Mouse (Mus musculus) T-helper 17 cell (primary cell): ENCODE data around the gene Scp2d1.
"Not testable (repeated sequence)": the region's sequence is repeated elsewhere in the genome, so short reads cannot be mapped to it uniquely, and the experiment has no call there.

Source experiments
- in situ Hi-C, 2 experiments: fragments of 300-600 bp; cut with MboI, MseI; formaldehyde crosslinking; loops; 1 replicate in 1 of 2; 2 replicates in 1 of 2; pipeline ENCODE4 v1.15.1; 2025; ENCODE audit warnings: high pct_unique_total_duplicates in 2 of 2

Gene Scp2d1

DNA sequence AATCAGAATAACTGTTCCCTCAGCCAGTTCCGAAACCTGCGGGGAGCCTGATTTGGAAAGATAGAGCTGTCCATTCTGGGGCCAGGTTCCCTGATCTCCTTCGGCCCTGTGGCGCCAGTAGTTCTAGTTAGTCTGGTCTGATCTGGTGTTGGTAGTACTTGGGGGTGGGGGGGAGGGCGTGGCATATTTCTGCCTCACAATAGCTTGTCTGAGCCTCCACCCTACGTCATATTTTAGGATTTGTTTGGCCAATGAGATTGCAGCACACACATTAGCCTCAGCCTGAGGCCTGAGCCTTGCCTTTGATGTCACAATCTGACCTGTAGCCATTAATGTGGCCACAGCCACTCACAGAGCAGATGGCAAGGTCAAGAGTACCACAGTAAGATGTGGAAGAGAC lies at the start of gene Scp2d1:
Scp2d1 (plus strand) TSS at position 301 of the 400 bp plus-strand sequence.
- in situ Hi-C loops, result not testable (repeated sequence)

DNA sequence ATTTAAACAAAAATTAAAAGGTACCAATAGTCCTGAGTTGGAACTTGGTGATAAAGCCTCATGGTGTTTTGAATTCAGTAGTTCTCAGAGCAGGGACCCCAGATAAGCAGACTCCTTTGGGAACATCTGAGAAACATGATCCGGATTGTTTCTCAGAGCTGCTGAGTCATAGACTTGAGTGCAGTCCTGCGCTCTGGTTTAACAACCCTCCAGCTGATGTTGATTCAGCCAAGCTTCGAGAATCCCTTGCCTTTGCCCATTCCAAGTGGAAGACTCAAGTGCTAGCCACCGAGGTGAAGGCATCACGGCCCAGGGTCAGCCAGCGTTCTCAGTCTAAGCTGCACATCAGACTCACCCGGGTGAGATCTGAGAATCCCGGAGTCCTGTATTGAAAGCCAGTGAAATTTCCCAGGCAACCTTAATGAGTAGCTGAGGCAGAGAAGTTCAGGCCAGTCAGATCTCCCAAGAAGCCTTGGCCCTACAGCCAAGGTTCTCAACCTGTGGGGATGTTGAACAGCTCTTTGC lies 48.8 kb upstream of the Scp2d1 start:
- in situ Hi-C loops, result loop anchor here in 1 of 2 experiments (10.0 kb wide), 1 partner anchor 680 kb away; no protein-coding TSS in a partner anchor

DNA sequence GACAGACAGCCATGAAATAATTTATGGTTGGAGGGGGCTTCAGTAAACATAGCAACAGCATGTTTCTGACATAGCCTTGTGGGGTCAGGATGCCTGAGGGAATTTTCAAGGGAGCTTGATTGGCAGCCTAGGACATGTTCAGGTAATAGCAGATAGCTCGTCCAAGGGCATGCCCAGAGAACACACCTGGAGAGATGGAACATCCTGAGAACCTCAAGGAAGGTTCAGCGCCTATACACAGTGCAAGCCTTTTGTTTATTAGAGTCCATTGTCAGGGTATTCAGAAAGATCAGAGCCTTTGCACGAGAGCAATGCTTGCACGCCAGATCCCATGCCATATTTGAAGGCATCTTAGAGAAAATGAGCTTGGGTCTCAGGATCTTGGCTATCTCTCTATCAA lies 47.8 kb upstream of the Scp2d1 start:
- in situ Hi-C loops, result loop anchor here in 1 of 2 experiments (10.0 kb wide), 1 partner anchor 679 kb away; no protein-coding TSS in a partner anchor

GRCm38 (mm10) chr2:144779263-144779662 lies 44.2 kb upstream of the Scp2d1 start:
- in situ Hi-C loops, result loop anchor here in 1 of 2 experiments (10.0 kb wide), 1 partner anchor 676 kb away; no protein-coding TSS in a partner anchor

GRCm38 (mm10) chr2:144780731-144781130 lies 42.7 kb upstream of the Scp2d1 start:
- in situ Hi-C loops, result no loop called here

DNA sequence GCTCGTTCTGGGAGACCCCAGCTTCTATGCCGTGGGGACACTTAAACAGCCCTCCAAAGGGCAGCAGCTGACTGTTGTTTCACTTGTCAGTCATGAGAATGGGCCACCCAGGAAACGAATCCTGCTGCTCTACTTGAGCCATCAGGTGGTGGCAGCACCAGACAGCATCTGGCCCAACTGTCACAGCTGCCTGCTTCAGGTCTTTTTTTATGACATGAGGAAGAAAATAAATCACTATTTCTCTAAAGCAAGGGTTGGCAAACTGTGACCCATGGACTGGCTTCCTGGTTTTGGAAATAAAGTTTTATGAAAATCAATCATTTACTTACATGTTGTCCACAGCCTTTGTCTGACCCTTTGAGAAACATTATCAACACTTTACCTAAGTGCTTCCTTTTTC lies 41.6 kb upstream of the Scp2d1 start:
- in situ Hi-C loops, result no loop called here

- in situ Hi-C loops, result no loop called here
Measured at GRCm38 (mm10) chr2:144782481-144782880, 41.0 kb upstream of the Scp2d1 start.

- in situ Hi-C loops, result no loop called here
Measured at GRCm38 (mm10) chr2:144783190-144783589, 40.3 kb upstream of the Scp2d1 start.

GRCm38 (mm10) chr2:144783831-144784230 lies 39.6 kb upstream of the Scp2d1 start:
- in situ Hi-C loops, result no loop called here

- in situ Hi-C loops, result no loop called here
Measured at GRCm38 (mm10) chr2:144791671-144792294, 31.7 kb upstream of the Scp2d1 start.

GRCm38 (mm10) chr2:144797515-144797914 lies 25.9 kb upstream of the Scp2d1 start:
- in situ Hi-C loops, result no loop called here

GRCm38 (mm10) chr2:144807766-144808754 lies 15.4 kb upstream of the Scp2d1 start:
- in situ Hi-C loops, result no loop called here

DNA sequence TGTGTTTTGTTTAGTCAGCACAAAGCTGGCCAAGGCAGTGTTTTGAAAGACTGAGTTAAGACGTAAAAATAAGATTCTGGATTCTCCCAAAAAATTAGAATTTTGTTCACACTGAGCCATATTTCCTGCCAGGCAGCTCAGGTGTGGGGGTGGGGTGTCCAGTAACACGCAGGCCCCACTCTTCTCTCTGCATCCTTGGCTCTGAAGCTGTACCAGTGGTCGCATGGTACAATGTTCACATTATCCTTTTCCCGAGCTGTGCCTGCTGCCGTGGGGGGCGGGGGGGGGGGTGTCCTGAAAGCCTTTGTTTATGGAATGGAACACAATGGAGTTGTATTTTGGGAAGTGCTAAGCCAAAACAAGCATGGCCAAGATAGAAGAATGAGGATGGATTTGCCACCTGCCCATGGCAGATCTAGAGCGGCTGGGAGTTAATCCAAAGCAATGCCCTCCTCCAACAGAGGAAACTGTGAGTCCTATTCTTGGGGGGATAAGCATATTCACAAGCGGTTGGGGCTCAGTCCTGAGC lies 5.1 kb downstream of the Scp2d1 start:
- in situ Hi-C loops, result no loop called here

DNA sequence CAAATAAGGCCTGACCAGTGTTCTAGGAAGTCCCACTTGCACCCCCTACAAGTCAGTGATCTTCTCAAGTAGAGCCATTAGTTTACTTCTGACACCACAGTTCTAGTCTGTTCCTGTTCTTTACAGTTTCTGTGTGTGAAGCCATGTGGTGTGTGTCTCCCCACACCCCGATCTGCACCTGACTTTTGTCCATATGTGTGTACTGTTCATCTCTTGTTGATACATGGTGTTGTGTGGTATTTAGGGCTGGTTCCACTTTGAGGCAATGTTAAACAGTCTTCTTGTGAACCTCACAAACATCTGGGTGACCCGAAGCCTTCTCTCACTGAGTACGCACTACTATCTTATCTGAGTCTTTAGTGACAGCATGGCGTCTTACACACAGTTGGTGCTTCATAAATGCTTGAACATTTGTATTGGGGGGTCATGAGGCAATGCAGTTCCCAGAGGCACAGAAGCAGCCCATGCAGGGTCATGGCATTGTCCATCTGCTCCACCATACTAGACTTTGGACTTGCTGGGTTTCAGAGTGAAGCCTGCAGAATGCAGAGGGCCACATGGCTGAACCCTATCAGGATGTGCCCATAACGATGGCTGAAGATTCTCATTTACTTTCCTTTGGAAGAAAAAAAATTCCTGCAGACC lies 13.3 kb downstream of the Scp2d1 start:
- in situ Hi-C loops, result loop anchor here in 1 of 2 experiments (10.0 kb wide), 1 partner anchor 1752 kb away; no protein-coding TSS in a partner anchor

GRCm38 (mm10) chr2:144837312-144837679 lies 13.8 kb downstream of the Scp2d1 start:
- in situ Hi-C loops, result loop anchor here in 1 of 2 experiments (10.0 kb wide), 1 partner anchor 1752 kb away; no protein-coding TSS in a partner anchor

DNA sequence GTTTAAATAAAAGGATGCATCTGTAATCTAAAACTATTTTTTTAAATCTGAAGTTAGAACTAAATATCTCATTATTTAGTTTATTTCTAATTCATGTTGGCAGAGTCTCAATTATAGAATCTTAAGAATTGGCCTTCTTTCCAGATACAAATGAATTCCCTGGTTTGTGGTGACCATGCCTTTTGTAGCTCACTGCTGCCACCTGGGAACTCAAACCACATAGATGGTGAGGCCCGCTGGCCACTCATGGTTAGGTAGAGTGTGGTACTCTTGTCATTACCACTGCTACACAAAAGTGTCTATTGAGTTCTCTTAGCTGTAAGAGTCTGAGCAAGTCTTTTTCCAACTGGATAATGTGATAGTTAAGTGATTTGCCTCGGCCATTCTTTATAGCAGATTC lies 45.4 kb downstream of the Scp2d1 start:
- in situ Hi-C loops, result no loop called here
